Mouse (Mus musculus): Measurements from ENCODE around the gene Olfr654. TPM values are rescaled to one million over a fixed set of nuclear protein-coding genes. Genes with fewer than 3 reads are reported as not detected.

Gene Olfr654
- polyA plus RNA-seq (2015; fragmentation: Nextera tagmentation; extraction: Ambion mirVana), result not detected in 2 replicates

GRCm38 (mm10) chr7:104586725-104587124, at the start of gene Olfr654:
Gene Olfr654, plus strand, starts transcription at chr7:104587025.

GRCm38 (mm10) chr7:104549833-104550232, 37.0 kb upstream of the Olfr654 start, which contains the start of gene Olfr651:
Gene Olfr651, plus strand, starts transcription at chr7:104550133.

GRCm38 (mm10) chr7:104560601-104561000, 26.2 kb upstream of the Olfr654 start, which contains the start of gene Olfr652:
Gene Olfr652, plus strand, starts transcription at chr7:104560901.

GRCm38 (mm10) chr7:104577014-104577413, 9.8 kb upstream of the Olfr654 start, which contains the start of gene Olfr653:
Gene Olfr653, plus strand, starts transcription at chr7:104577314.

GRCm38 (mm10) chr7:104601679-104602078, 14.9 kb downstream of the Olfr654 start, which contains the start of gene Olfr655:
Gene Olfr655, minus strand, starts transcription at chr7:104601779.

GRCm38 (mm10) chr7:104613655-104614054, 26.8 kb downstream of the Olfr654 start, which contains the start of gene Olfr656:
Gene Olfr656, plus strand, starts transcription at chr7:104613955.

GRCm38 (mm10) chr7:104624494-104624893, 37.7 kb downstream of the Olfr654 start, which contains the start of gene Olfr657:
Gene Olfr657, plus strand, starts transcription at chr7:104624794.

Other genes starting within 250 kb of the Olfr654 start
- gene Trim12c, start 233.7 kb upstream of the Olfr654 start, polyA plus RNA-seq (2015; fragmentation: Nextera tagmentation; extraction: Ambion mirVana), result 0.89 and 0.90 TPM in 2 replicates
- gene Trim30b, start 217.1 kb upstream of the Olfr654 start, polyA plus RNA-seq (2015; fragmentation: Nextera tagmentation; extraction: Ambion mirVana), result 0.11 and 0.21 TPM in 2 replicates
- gene Trim30c, start 186.2 kb upstream of the Olfr654 start, polyA plus RNA-seq (2015; fragmentation: Nextera tagmentation; extraction: Ambion mirVana), result 0.13 and 0.17 TPM in 2 replicates
- gene Trim30a, start 121.8 kb upstream of the Olfr654 start, polyA plus RNA-seq (2015; fragmentation: Nextera tagmentation; extraction: Ambion mirVana), result 1.1 and 1.9 TPM in 2 replicates
- gene Trim30d, start 79.2 kb upstream of the Olfr654 start, polyA plus RNA-seq (2015; fragmentation: Nextera tagmentation; extraction: Ambion mirVana), result 1.3 and 2.0 TPM in 2 replicates
- not detected in 2 replicates for gene Olfr651, start 36.9 kb upstream of the Olfr654 start, polyA plus RNA-seq (2015; fragmentation: Nextera tagmentation; extraction: Ambion mirVana)
- 0.03 TPM in 1 of 2 replicates, not detected in the other for gene Olfr652, start 26.1 kb upstream of the Olfr654 start, polyA plus RNA-seq (2015; fragmentation: Nextera tagmentation; extraction: Ambion mirVana)
- not detected in 2 replicates for gene Olfr653, start 9.7 kb upstream of the Olfr654 start, polyA plus RNA-seq (2015; fragmentation: Nextera tagmentation; extraction: Ambion mirVana)
- gene Olfr655, start 14.8 kb downstream of the Olfr654 start, polyA plus RNA-seq (2015; fragmentation: Nextera tagmentation; extraction: Ambion mirVana), result not detected in 2 replicates
- gene Olfr656, start 26.9 kb downstream of the Olfr654 start, polyA plus RNA-seq (2015; fragmentation: Nextera tagmentation; extraction: Ambion mirVana), result not detected in 2 replicates
- gene Olfr657, start 37.8 kb downstream of the Olfr654 start, polyA plus RNA-seq (2015; fragmentation: Nextera tagmentation; extraction: Ambion mirVana), result not detected in 2 replicates
- gene Olfr658, start 60.3 kb downstream of the Olfr654 start, polyA plus RNA-seq (2015; fragmentation: Nextera tagmentation; extraction: Ambion mirVana), result 0.28 and 0.37 TPM in 2 replicates
- gene Olfr659, start 79.7 kb downstream of the Olfr654 start, polyA plus RNA-seq (2015; fragmentation: Nextera tagmentation; extraction: Ambion mirVana), result not detected in 2 replicates
- gene Olfr661, start 99.5 kb downstream of the Olfr654 start, polyA plus RNA-seq (2015; fragmentation: Nextera tagmentation; extraction: Ambion mirVana), result not detected in 2 replicates
- gene Usp17le, start 190.4 kb downstream of the Olfr654 start, polyA plus RNA-seq (2015; fragmentation: Nextera tagmentation; extraction: Ambion mirVana), result not detected in 2 replicates